Mouse (Mus musculus) kidney, adult 11 months (tissue): Measurements from ENCODE around the gene Mfsd12.

Experiments used
- DNase-seq: peaks from one replicate; pipeline ENCODE4 v3.0.0; 2022

Mfsd12 gene

GRCm38 (mm10) chr10:81403511-81403910 lies 46.2 kb downstream of the Mfsd12 start:
- no peak for DNase-seq

GRCm38 (mm10) chr10:81404082-81404481 lies 46.8 kb downstream of the Mfsd12 start:
- DNase-seq = no peak

- no peak for DNase-seq
Observed at GRCm38 (mm10) chr10:81404720-81405119, 47.4 kb downstream of the Mfsd12 start.

- DNase-seq = peak; percentile 70
Observed at GRCm38 (mm10) chr10:81405588-81406201, 48.4 kb downstream of the Mfsd12 start.

- DNase-seq = no peak
Observed at GRCm38 (mm10) chr10:81406504-81407440, 49.5 kb downstream of the Mfsd12 start.

- peak; percentile 94 for DNase-seq
Observed at GRCm38 (mm10) chr10:81407539-81408423, 50.5 kb downstream of the Mfsd12 start.

- no peak for DNase-seq
Observed at GRCm38 (mm10) chr10:81408424-81408729, 51.1 kb downstream of the Mfsd12 start.

- peak; percentile 90 for DNase-seq
Observed at GRCm38 (mm10) chr10:81408871-81409291, 51.6 kb downstream of the Mfsd12 start.

- no peak for DNase-seq
Observed at GRCm38 (mm10) chr10:81409330-81409729, 52.0 kb downstream of the Mfsd12 start.

- DNase-seq = no peak
Observed at GRCm38 (mm10) chr10:81410350-81410749, 53.1 kb downstream of the Mfsd12 start.

GRCm38 (mm10) chr10:81410981-81411380 lies 53.7 kb downstream of the Mfsd12 start:
- DNase-seq = no peak

GRCm38 (mm10) chr10:81411471-81412400 lies 54.4 kb downstream of the Mfsd12 start:
- DNase-seq = peak; percentile 93

GRCm38 (mm10) chr10:81412586-81413309 lies 55.5 kb downstream of the Mfsd12 start:
- peak; percentile 51 for DNase-seq

GRCm38 (mm10) chr10:81413310-81414261 lies 56.3 kb downstream of the Mfsd12 start:
- peak; percentile 92 for DNase-seq

- peak; percentile 71 for DNase-seq
Observed at GRCm38 (mm10) chr10:81414682-81415081, 57.4 kb downstream of the Mfsd12 start.

- no peak for DNase-seq
Observed at GRCm38 (mm10) chr10:81415146-81415545, 57.9 kb downstream of the Mfsd12 start.
